Mouse (Mus musculus): ENCODE data around the gene Phf5a.
A peak's percentile ranks its signal among the peaks of the same experiment; 100 is the strongest.

Phf5a gene

DNA sequence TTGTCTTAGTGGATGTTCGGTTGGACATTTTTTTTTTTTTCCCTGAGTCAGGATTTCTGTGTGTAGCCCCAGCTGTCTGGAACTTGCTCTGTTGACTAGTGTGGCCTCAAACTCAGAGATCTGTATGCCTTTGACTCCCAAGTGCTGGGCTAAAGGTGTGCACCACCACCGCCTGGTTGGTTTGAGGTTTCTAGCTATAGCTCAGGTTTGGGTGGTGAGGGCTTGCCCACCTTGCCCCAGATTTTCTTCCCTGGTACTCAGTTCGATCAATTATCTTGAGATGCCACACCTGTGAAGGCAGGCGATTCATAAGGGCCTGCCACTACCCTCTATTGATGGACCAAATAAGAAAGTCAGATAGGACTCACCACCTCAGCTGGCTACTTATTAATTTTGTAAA lies 24.6 kb downstream of the Phf5a start:
- no peak for DNase-seq

DNA sequence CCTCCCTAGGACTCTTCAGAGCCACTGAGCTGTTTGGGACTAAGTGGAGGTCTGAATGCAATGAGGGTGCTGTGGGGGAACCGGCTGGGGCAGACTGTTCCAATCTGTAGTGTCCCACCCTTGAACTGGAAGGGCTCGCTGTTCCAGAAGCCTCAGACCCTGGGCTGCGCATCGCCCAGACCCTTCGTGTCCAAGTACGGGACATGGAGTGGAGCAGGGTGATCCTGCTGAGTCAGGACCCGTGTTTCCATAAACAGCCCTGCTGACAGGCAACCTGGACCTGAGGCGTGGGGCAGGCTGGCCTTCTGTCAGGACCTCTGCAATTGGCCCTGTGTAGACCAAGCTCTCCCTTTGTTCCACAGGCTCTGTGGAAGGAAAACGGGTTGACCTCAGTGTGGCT lies 25.0 kb downstream of the Phf5a start:
- no peak for DNase-seq

- DNase-seq, result no peak
Measured at GRCm38 (mm10) chr15:81845724-81846123, 26.0 kb downstream of the Phf5a start.

DNA sequence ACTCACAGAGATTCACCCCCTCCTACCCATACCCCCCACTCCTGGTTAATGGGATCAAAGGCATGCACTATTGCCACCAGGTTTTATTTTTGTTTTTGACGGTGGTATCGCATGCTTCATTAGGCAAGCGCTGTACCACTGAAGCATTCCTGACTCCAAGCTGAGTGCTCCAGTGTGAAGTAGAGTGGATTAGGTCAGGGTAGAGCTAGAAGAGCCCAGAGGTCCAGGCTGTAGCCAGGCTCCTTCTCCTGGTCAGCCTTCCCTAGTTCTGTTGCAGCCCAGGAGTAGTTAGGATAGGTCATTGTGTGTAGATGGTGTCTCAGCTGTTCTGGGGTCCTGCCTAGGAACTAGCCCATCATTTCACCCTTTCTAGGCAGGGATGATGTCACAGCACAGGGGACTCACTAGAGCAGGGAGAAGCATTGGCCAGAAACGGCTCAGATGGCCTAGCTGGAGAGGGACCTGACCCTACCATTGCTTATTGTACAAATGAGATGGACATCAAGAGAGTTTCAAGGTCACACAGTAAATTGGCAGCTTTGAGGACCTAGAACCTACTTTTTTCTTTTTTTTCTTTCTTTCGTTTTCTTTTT lies 26.6 kb downstream of the Phf5a start:
- DNase-seq, result no peak

- DNase-seq, result no peak
Measured at GRCm38 (mm10) chr15:81842275-81842674, 29.4 kb downstream of the Phf5a start.

DNA sequence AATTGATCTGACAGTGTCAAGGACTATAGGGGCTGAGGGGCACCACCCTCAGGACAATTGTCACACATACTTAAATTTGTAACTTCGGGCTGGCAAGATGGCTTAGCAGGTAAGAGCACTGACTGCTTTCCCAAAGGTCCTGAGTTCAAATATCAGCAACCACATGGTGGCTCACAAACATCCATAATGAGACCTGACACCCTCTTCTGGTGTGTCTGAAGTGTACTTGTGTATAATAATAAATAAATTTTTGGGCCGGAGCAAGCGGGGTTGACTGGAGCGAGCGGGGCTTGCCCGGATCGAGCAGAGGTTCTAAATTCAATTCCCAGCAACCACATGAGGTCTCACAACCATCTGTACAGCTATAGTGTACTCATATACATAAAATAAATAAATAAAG lies 31.4 kb downstream of the Phf5a start:
- DNase-seq, result no peak

DNA sequence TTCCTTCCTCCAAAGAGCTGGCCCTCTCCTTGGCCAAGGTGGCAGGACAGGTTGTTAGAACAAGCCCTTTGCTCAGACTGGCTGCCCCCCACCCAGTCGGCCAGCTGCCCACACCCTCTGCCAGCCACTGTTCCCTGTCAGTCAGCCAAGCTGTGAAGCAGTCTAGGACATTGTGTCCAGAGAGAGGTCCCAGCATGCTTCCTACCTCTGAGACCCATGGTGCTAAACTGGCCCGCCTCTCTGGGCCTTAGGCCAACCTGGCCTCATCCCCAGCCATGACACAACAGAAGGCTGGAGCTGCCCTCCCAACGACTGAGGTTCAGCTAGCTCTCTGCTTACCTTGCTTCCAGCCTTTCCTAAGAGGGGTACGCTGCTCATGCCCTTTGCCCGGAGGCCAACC lies 32.1 kb downstream of the Phf5a start:
- peak; percentile 93 for DNase-seq

GRCm38 (mm10) chr15:81838554-81839235 lies 33.0 kb downstream of the Phf5a start:
- DNase-seq, result no peak

DNA sequence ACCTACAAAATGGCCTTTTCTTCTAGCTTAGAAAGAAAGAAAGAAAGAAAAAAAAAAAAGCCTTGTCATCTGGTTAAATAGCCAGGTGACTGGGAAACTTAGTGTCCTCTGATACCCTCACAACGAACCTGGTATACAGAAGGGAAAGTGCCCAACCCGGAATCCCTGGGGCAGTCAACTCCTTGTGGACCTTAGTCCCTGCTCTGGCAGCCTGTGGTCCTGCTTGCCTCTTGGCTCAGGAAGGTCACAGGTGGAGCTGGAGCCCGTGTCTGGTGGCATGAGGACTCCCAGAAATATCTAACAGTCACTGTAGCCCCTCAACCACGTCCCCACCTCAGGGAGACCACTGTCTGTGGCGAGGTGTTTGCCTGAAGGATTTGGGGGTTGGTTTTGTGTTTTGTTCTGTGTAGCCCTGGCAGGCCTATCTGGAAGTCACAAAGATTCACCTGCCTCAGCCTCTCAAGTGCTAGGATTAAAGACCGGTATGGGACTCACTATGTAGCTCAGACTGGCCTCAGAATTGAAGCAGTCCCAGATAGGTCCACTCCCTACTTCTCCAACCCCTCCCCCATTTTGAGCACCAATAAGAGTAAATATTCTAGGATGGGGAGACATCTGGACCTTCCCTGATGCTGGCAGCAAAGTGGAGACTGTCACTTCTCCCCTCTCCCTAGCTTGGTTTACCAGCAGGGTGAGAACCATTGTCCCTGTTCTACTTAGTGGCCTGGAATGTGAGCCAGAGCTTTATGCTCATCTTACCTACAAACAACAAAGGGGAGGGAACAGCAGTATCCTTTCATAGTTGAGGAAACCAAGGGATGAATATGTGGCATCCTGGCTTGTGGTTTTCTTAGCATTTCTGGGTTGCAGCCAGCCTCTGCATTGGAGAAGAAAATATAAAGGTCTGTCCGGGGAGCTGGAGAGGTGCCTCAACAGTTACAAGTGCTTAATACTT lies 34.5 kb downstream of the Phf5a start:
- DNase-seq, result no peak

DNA sequence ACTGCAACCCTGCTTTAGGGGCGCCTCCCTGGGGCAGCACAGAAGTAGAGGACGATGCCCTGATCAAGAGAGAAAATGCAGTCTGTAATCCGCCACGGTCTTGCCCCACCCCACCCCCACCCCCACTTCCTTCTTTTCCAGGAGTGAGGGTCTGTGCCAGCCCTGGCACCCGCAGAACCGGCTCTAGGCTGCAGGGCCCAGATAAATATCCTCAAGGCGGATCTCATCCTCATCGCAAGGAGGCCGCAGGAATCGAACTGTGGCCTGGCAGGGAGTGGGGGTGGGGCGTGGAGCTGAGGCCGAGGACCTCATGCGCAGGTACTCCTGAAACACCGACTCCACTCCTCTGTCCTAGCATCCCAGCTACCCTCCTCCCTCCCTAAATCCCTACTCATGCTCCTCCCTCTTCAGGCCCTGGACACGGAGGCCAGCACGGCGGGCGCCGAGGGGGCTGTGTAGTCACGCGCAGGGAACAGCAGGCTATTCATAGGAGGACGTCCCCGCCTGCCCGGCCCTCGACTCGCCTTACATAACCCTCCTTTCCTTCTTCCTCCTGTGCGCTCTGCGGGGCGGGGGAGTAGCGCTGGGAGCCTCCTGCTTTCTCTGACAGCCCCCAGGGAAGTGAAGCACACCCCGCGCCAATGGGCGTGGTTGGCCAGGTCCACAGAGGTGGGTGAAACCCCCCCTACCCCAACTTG lies 35.4 kb downstream of the Phf5a start:
- peak; percentile 95 for DNase-seq

GRCm38 (mm10) chr15:81835007-81835880 lies 36.5 kb downstream of the Phf5a start:
- DNase-seq, result no peak

DNA sequence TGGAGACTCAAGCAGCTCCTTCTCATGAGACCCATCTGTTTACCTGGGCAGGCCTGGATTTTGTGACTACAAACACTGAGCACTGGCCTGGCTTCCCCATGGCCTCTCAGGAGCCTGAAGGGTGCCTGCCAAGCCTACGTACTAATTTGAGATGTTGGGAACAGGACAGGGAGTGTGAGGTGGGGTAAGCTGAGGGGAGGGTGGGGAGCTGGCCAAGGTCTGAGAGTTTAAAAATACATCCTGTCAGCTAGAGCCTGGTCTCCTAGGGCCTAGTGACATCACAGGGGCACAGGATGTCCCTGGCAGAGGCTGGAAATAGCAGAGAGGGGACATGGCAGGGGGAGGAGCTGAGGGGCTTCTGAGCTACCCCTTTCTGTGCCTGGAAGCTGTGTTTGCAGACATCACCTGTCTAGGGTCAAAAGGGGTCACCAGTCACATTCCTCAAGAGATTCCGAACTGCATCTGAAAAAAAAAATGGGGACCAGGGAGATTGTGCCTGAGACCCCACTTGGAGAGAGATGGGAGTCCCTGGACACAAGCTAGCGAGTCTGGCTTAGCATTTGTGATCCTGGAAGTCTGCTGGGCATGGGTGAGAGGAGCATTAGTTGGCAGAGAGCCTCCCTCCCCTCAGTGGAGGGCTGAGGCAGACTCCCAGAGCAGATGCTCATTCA lies 37.4 kb downstream of the Phf5a start:
- no peak for DNase-seq

DNA sequence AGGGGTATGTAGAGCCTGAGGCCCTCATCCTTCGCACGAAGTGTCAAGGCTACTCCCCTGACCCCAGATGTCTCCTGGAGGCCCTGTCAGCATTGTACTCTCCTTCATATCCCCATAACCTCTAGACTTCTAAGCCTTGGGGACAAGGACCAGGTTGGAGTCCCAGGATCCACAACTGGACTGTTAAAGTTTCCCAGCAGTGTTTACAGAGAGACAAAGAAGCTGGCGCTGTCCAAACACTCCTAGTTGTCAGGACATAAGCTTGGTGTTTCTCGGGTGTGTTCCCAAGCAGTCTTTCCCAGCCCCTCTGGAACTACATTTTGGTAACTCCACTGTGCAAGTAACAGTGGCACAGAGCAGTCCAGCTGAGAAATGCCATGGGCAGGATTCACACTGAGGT lies 38.2 kb downstream of the Phf5a start:
- no peak for DNase-seq

GRCm38 (mm10) chr15:81832219-81832618 lies 39.5 kb downstream of the Phf5a start:
- no peak for DNase-seq

GRCm38 (mm10) chr15:81831136-81831825 lies 40.4 kb downstream of the Phf5a start:
- peak; percentile 90 for DNase-seq

GRCm38 (mm10) chr15:81830530-81830929 lies 41.2 kb downstream of the Phf5a start:
- DNase-seq, result no peak

DNA sequence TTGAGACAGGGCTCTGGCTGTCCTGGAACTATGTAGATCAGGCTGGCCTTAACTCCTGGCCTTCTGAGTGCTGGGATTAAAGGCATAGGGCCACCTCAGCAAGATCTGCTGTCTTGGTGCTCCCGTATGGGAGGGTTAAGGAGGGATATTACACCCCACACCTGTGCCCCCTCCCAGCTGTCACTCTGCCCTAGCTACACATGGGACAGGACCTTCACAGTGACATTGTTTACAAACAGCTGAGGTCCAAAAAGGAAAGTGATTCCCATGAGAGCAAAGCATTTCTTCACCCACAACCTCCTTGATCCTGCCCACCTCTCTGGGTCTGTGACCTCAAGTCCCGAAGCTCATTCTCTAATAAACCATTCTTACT lies 42.5 kb downstream of the Phf5a start:
- no peak for DNase-seq

DNA sequence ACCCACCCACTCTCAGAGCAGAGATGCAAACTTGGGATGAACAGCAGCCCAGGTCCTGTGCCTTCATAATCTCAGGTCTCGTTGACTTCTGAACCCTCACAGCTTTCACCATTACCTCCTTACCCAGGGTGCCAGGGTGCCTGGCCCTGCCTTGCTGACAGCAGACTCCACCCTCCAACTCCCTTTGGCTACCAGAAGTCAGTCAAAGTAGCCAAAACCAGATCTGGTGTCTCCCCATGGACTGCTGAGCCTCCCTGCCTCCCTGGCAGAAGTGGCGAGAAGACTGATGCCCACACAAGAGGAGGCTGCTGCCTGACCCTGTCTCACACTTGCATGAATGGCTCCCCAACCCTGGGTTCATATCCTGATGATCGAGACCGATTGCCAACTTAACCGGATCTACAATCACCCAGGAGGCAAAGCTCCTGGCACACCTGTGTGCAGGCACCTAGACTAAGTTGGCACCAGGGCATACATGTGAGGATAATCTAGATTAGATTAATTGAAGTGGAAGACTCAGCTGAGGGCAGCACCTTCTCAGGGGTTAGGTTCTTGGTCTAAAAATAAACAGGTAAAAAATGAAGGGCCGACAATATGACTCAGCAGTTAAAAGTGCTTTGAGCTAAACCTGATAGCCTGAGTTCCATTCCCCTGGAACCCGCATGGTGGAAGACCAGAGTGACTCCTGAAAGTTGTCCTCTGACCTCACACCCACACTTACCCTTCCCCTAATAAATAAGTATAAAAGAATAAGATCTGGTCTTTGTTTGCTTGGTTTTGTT lies 43.1 kb downstream of the Phf5a start:
- no peak for DNase-seq

DNA sequence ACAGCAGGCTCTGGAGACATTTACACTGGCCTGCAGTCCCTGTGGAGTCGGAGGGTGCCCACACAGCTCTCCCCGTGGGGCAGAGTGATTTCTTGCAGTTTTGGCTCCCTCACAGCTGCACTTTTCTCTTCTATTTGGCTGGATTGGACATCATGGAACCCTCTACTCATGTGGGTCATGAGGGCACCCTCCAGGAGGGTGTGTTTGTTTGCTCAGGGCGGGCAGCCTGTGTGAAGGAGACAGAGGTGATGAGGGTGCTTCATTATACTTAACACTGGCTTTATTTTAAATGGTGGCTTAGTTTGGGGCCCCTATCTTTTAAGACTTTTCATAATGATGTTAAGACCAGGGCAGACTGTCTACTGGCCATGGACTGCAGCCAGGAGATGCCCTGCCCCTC lies 46.9 kb downstream of the Phf5a start:
- DNase-seq, result no peak

DNA sequence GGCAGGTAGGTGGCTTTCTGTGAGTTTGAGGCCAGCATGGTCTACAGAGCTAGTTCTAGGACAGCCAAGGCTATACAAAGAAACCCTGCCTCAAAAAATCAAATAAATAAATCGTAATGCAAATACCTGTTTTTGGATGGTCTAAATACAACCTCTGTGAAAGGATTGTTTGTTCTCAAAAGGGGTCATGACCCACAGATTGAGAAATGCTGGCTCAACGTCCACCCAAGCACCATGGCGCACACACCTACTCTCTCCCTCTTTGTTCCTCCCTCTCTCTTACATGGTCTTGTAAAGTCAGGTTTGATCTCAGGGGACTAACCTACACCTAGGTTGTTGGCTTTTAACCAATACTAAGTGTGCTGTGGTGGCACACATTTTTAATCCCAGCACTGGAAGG lies 49.1 kb downstream of the Phf5a start:
- DNase-seq, result no peak
